Mouse (Mus musculus) gastrocnemius, postnatal 14 days (tissue): ENCODE results near the gene Kcnh7. TPM values are rescaled to one million over a fixed set of nuclear protein-coding genes. Genes with fewer than 3 reads are reported as not detected.

Source experiments
- DNase-seq: peaks from one replicate; pipeline ENCODE4 v3.0.0; 2021; ENCODE audit warnings: mixed read lengths
- intact Hi-C: fragments of 180-260 bp; cut with DNase I; formaldehyde crosslinking; loops from one replicate; pipeline ENCODE4 v1.15.1; 2025; ENCODE audit warnings: low total_unique reads
- long read RNA-seq, 2 experiments: library from polyadenylated mRNA; stranded (forward); transcript quantifications; one replicate each; pipeline ENCODE4 v2.0.0; 2021
- total RNA-seq, 2 experiments: library from RNA; stranded (reverse); gene quantifications; 2 replicates each; pipeline ENCODE4 v1.2.3; 2021

Kcnh7 gene
- under 1 TPM; 0.44 to 0.76 TPM for total RNA-seq
- long read RNA-seq, experiment 1: 0 reads
- long read RNA-seq, experiment 2: 0 reads

- no peak for DNase-seq
- intact Hi-C loops: no loop called here
These were observed at the start of gene Kcnh7 for GRCm38 (mm10) chr2:63183563-63184545. Gene Kcnh7, minus strand, starts transcription at chr2:63184287.

- intact Hi-C loops: no loop called here
- no peak for DNase-seq
These were observed 23.3 kb upstream of the Kcnh7 start for GRCm38 (mm10) chr2:63207435-63207834.

- no peak for DNase-seq
- intact Hi-C loops: no loop called here
These were observed 1.9 kb upstream of the Kcnh7 start for GRCm38 (mm10) chr2:63186014-63186413.

- intact Hi-C loops: no loop called here
- DNase-seq: no peak
These were observed 704 bp upstream of the Kcnh7 start for GRCm38 (mm10) chr2:63184551-63185430.

- no peak for DNase-seq
- intact Hi-C loops: no loop called here
These were observed 30.4 kb downstream of the Kcnh7 start for GRCm38 (mm10) chr2:63153701-63154100.

- intact Hi-C loops: no loop called here
- no peak for DNase-seq
These were observed 56.1 kb downstream of the Kcnh7 start for GRCm38 (mm10) chr2:63127762-63128516.

- intact Hi-C loops: no loop called here
- DNase-seq: no peak
These were observed 63.8 kb downstream of the Kcnh7 start for GRCm38 (mm10) chr2:63120316-63120715.

GRCm38 (mm10) chr2:63117209-63118193 is 66.6 kb downstream of the Kcnh7 start:
- DNase-seq: no peak
- intact Hi-C loops: no loop called here

GRCm38 (mm10) chr2:63105971-63106370 is 78.1 kb downstream of the Kcnh7 start:
- DNase-seq: no peak

GRCm38 (mm10) chr2:63099676-63100075 is 84.4 kb downstream of the Kcnh7 start:
- no peak for DNase-seq
- intact Hi-C loops: no loop called here

More at GRCm38 (mm10) chr2:63105971-63106370, 78.1 kb downstream of the Kcnh7 start:
- intact Hi-C loops: no loop called here

GRCm38 (mm10) chr2:63091775-63092174 is 92.3 kb downstream of the Kcnh7 start:
- no peak for DNase-seq
- intact Hi-C loops: no loop called here

GRCm38 (mm10) chr2:63090447-63090846 is 93.6 kb downstream of the Kcnh7 start:
- intact Hi-C loops: no loop called here
- no peak for DNase-seq

GRCm38 (mm10) chr2:63058386-63058785 is 125.7 kb downstream of the Kcnh7 start:
- DNase-seq: no peak
- intact Hi-C loops: no loop called here

- DNase-seq: no peak
- intact Hi-C loops: no loop called here
These were observed 134.2 kb downstream of the Kcnh7 start for GRCm38 (mm10) chr2:63049884-63050283.

- intact Hi-C loops: no loop called here
- no peak for DNase-seq
These were observed 144.4 kb downstream of the Kcnh7 start for GRCm38 (mm10) chr2:63039718-63040117.

- DNase-seq: no peak
- intact Hi-C loops: no loop called here
These were observed 169.2 kb downstream of the Kcnh7 start for GRCm38 (mm10) chr2:63014909-63015308.

GRCm38 (mm10) chr2:63009141-63009540 is 174.9 kb downstream of the Kcnh7 start:
- DNase-seq: no peak
- intact Hi-C loops: no loop called here

GRCm38 (mm10) chr2:63002784-63003183 is 181.3 kb downstream of the Kcnh7 start:
- intact Hi-C loops: no loop called here
- DNase-seq: no peak
